Mouse (Mus musculus) induced T-regulatory cell, adult 2 months (primary cell): Measurements from ENCODE around the gene Lrp6.

Source experiments
- DNase-seq: peaks from one replicate; pipeline ENCODE4 v3.0.0-alpha.2; 2012; ENCODE audit warnings: low read depth

Lrp6 gene

DNA sequence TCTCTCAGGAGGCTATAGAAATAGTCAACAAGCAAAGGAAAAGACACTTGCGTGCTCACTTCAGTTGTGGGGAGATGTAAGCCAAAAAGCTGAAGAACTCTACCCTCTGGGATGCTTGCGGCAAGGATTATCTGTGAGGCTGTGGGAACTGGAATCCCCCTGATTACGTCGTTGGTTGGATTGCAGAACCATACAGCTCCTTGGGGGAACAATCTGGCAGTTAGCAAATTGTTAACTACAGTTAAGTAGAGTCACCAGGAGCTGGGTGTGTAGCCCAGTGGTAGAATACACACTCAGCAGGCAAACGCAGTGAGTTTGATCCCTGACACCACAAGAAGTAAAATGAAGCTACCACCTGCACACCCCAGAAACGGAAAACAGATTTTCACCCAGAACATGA is 132.7 kb downstream of the Lrp6 start:
- DNase-seq = no peak

GRCm38 (mm10) chr6:134433281-134433680 is 133.5 kb downstream of the Lrp6 start:
- DNase-seq = no peak

GRCm38 (mm10) chr6:134431583-134431982 is 135.2 kb downstream of the Lrp6 start:
- no peak for DNase-seq

DNA sequence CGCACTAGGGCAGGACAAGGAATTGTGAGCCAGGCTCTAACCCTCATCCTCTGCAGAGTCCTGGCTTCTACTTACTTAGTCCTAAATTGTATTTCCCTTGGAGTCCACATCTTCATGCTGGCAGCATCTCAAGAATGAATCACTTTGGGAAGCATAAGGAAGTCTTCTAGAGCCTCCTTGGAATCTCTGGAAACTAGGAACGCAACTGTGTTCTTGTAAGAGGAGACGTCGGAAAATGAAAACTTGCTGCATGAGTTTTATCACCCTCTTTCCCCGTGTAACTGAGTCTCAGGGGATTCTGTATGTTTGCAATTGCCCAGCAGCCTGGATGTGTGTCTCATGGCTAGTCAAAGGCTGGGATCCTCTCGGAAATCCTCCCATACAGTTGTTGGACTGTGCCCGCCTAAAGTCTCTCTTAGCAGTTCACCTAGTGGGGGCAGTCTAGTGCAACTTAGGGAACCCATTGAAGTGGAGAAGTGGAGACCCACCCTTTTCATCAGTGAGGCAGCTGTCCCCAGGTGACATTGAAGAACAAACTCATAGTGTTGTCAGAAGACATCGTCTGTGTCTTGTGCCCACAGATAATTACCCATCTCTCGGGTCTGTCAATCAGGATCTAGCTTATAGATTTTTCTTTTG is 136.5 kb downstream of the Lrp6 start:
- DNase-seq = no peak

DNA sequence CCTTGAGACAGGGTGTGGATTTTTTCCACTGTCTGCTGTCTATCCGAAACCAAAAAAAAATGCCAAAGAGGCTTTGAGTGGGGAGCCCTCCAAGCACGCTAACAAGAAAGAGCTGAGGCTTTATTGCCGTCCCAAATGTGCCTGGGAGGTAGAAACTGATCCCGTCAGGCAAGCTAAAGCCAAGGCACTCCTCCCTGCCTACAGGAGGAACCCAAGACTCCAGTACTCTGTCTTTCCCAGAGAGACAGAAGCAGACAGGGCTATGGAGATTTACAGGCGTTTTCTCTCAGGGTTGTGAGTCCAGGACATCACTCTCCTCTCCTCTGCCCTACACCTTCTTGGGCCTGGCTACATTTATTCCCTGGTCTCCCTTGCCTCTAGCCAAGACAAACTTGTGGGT is 138.3 kb downstream of the Lrp6 start:
- DNase-seq = no peak

GRCm38 (mm10) chr6:134427165-134427564 is 139.6 kb downstream of the Lrp6 start:
- DNase-seq = no peak

DNA sequence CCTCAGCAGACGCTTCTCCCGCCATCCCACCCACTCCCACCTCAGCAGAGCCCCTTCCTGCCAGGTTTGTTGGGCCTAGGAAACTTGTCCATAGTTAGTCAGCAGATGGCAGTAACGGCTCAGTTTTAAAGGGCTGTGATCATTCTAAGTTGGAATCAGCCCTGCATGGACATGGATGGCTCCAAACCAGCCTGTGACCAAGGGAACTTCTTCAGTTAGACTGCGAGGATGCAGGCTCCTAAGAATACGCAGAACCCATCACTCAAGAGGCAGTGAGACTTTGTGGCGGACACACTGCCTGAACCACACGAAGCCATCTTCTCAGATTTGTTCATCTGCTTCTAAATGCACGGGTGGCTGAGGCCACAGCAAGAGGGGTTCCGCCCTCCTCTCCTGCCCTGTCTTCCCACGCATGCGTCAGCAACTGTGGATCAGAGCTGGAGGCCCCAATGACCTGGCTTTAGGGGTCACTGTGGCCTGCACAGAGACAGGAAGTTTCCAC is 141.5 kb downstream of the Lrp6 start:
- peak; percentile 64 for DNase-seq

GRCm38 (mm10) chr6:134421921-134422320 is 144.8 kb downstream of the Lrp6 start:
- DNase-seq = no peak

- DNase-seq = no peak
These were observed 146.4 kb downstream of the Lrp6 start for GRCm38 (mm10) chr6:134420375-134420774.

DNA sequence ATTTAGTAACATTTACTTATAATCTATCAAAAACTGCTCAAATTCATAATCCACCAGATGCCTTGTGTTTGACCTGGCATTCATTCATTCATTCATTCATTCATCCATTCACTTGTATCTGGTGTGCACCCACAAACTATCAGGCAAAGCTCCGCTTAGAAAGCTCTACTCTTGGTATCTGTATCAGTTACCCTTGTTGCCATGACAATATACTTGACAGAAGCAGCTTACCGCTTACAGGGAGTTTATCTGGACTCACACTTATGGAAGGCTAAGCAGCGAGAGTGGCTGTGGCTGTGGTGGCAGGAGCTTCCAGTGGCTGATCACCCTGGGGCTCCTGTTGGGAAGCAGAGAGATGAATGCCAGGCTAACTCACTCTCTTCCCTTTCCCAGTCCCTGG is 148.9 kb downstream of the Lrp6 start:
- no peak for DNase-seq

DNA sequence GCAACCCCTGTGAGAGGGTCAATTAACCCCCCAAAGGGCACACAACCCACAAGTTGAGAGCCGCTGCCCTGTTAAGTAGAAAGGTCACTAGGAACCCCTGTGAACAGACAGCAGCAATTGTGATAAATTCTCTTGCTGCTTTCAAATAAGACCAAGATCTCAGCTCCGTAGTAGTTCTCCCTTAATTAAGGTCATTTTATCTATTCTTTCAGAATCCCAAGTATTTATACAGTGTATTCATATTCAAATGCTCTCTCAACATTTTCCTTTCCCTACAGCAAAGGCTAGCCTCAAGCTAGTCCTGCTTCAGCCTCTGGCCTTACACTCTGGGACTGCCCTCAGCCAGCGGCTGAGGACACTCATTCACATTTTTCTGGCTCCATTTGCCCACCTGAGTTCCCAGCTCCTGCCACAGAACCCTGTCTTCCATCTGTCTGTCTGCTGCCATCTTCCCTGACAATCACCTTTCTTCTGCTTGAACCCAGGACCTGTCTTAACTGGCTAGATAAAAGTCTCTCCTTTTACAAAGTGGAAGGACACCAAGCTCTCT is 150.1 kb downstream of the Lrp6 start:
- DNase-seq = no peak

DNA sequence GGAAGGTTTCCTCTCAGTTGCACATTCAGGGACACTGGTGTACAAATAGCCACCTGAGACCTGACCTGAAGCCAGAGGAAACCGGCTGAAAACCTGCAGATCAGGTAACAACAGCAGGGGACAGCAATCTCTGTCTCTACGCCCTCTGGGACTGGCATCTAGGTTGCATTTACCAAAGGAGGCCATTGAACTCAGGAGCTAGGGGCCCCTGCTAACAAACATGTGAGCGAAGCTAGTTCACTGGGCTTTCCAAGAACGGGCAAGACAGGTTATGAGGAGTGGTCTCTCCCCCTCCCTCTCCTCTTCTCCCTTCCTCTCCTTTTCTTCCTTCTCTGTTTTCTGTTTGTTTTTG is 152.3 kb downstream of the Lrp6 start:
- no peak for DNase-seq

DNA sequence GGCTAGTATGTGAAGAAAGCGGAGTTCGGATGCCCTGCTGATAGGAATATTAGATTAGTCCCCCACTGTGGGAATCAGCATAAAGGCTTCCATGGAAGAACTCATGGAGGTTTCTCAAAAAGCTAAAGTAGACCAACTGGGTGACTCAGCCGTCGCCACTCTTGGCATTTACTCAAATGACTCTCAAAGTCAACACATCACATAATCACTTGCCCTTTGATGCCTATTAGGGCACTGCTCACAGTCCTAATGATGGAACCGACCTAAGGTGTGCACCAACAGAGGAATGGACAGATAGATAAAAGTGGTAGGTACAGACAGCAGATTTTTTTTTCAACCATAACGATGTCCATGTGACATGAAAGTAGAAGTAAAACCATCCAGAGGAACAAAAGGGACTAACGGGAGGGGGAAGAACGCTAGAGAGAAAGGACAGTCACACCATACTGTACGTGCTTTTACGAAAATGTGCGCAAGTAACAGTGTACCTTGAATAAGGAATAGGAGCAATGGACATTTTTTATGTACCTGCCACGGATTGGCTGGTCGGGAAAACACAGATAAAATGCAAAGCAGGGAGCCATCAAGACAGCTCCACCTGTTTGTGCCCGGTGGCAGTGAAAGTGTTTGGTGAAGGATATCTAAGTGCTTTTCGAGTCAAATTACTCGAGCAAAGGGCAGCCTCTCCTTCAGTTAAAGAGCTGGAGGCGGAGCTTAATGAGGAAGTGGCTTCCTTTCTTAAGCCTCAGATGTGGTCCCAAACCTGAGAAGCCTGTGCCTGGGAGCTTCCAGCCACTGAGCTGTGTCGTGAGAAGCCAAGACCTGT is 152.8 kb downstream of the Lrp6 start:
- DNase-seq = peak; percentile 77

DNA sequence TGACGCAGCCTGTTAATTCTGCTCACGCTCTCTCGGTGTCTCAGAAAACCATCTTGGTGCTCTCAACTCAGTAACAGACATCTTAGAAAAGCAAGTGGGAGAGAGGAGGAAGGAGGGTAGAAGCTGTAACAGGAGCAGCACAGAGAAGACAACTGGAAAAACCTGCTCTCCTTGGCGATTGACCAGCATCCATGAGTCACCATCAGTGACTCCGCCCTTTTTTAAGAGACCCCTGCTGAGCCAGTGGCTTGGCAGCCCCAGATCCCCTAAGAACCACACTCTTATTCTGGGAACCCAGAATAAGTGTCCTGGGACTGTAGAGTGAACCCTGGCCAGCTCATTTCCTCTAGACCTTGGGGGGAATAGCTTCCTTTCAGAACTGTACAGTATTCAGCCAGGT is 159.5 kb downstream of the Lrp6 start:
- no peak for DNase-seq

GRCm38 (mm10) chr6:134403684-134404070 is 163.1 kb downstream of the Lrp6 start:
- no peak for DNase-seq

GRCm38 (mm10) chr6:134402914-134403683 is 163.7 kb downstream of the Lrp6 start:
- peak; percentile 90 for DNase-seq
